Mouse (Mus musculus): ENCODE data around the gene Ano10.

GRCm38 (mm10) chr9:122153436-122153835, 140.8 kb downstream of the Ano10 start:
- TF ChIP-seq CTCF (IDR thresholded peaks at IDR 0.05; ENCODE audit: low read depth, low read length) (no peak), POLR2A (IDR thresholded peaks at IDR 0.05; ENCODE audit: extremely low read depth, insufficient read depth, low read length) (no peak)
